Mouse (Mus musculus): ENCODE results near the gene Whrn. TPM values are rescaled to one million over a fixed set of nuclear protein-coding genes. Genes with fewer than 3 reads are reported as not detected.

Whrn gene
- polyA plus RNA-seq, 1 experiment from 2014 or later = 1.8 TPM

GRCm38 (mm10) chr4:63402558-63402957 lies 93.2 kb downstream of the Whrn start:
- peak overlapping the region; percentile 48 for H3K4me3 ChIP-seq (ENCODE audit: low read length)
- H3K4me2 ChIP-seq (ENCODE audit: low read depth, low read length) = peak overlapping the region; percentile 61
- WGBS = 39% methylated on average over 6 of the region's 6 CpGs
- 0 out of 2 replicates have a peak, but pooled peaks cover 2% of the 10 kb centered on the region for H3K27me3 ChIP-seq (ENCODE audit: control insufficient read depth, insufficient read depth, low read length)
- H3K4me1 ChIP-seq (ENCODE audit: control insufficient read depth, insufficient read depth, low read length) = peaks cover 41% of the 10 kb centered on the region
- peak overlapping the region; percentile 64 for H3K9ac ChIP-seq (ENCODE audit: low read length)
- H3K36me3 ChIP-seq (ENCODE audit: control insufficient read depth, insufficient read depth) = no peaks in the 10 kb centered on the region
- H3K27ac ChIP-seq (ENCODE audit: low read length) = peak overlapping the region; percentile 88
- ATAC-seq (replicated peaks; ENCODE audit: extremely low read depth, insufficient read depth, low FRiP score) = no peak
- H3K9me3 ChIP-seq (replicated peaks; ENCODE audit: control insufficient read depth, low read length) = no peaks in the 10 kb centered on the region

- Histone ChIP-seq H3K9ac (ENCODE audit: low read length) (peak overlapping the region; percentile 64), H3K9me3 (replicated peaks; ENCODE audit: control insufficient read depth, low read length) (no peaks in the 10 kb centered on the region), H3K27ac (ENCODE audit: low read length) (peak overlapping the region; percentile 88), H3K36me3 (ENCODE audit: control insufficient read depth, insufficient read depth) (no peaks in the 10 kb centered on the region), H3K4me3 (ENCODE audit: low read length) (peak overlapping the region; percentile 48), H3K4me2 (ENCODE audit: low read depth, low read length) (peak overlapping the region; percentile 61), H3K27me3 (ENCODE audit: control insufficient read depth, insufficient read depth, low read length) (0 out of 2 replicates have a peak, but pooled peaks cover 2% of the 10 kb centered on the region), H3K4me1 (ENCODE audit: control insufficient read depth, insufficient read depth, low read length) (peaks cover 41% of the 10 kb centered on the region)
- WGBS = 65% methylated on average over 10 of the region's 10 CpGs
- no peak for ATAC-seq (replicated peaks; ENCODE audit: extremely low read depth, insufficient read depth, low FRiP score)
Observed at GRCm38 (mm10) chr4:63402056-63402455, 93.7 kb downstream of the Whrn start.

- H3K9ac ChIP-seq (ENCODE audit: low read length) = peak overlapping the region; percentile 43; the same call in 1 of the 2 replicates
Observed at GRCm38 (mm10) chr4:63401620-63402019, 94.2 kb downstream of the Whrn start.

GRCm38 (mm10) chr4:63400541-63401306 lies 95.1 kb downstream of the Whrn start:
- Histone ChIP-seq H3K9me3 (replicated peaks; ENCODE audit: control insufficient read depth, low read length) (no peaks in the 10 kb centered on the region), H3K27me3 (ENCODE audit: control insufficient read depth, insufficient read depth, low read length) (no peaks in the 10 kb centered on the region), H3K36me3 (ENCODE audit: control insufficient read depth, insufficient read depth) (no peaks in the 10 kb centered on the region), H3K4me1 (ENCODE audit: control insufficient read depth, insufficient read depth, low read length) (peaks cover 39% of the 10 kb centered on the region), H3K4me2 (ENCODE audit: low read depth, low read length) (peak overlapping the region; percentile 61), H3K4me3 (ENCODE audit: low read length) (no peak overlapping the region), H3K9ac (ENCODE audit: low read length) (no peak overlapping the region; the same call in 1 of the 2 replicates), H3K27ac (ENCODE audit: low read length) (peak overlapping the region; percentile 24; the same call in 1 of the 2 replicates)
- WGBS = 85% methylated on average over 18 of the region's 18 CpGs
- no peak for ATAC-seq (replicated peaks; ENCODE audit: extremely low read depth, insufficient read depth, low FRiP score)

More at GRCm38 (mm10) chr4:63401620-63402019, 94.2 kb downstream of the Whrn start:
- peaks cover 41% of the 10 kb centered on the region for H3K4me1 ChIP-seq (ENCODE audit: control insufficient read depth, insufficient read depth, low read length)
- H3K9me3 ChIP-seq (replicated peaks; ENCODE audit: control insufficient read depth, low read length) = no peaks in the 10 kb centered on the region
- peak overlapping the region; percentile 88; the same call in 1 of the 2 replicates for H3K27ac ChIP-seq (ENCODE audit: low read length)
- ATAC-seq (replicated peaks; ENCODE audit: extremely low read depth, insufficient read depth, low FRiP score) = no peak
- H3K27me3 ChIP-seq (ENCODE audit: control insufficient read depth, insufficient read depth, low read length) = 0 out of 2 replicates have a peak, but pooled peaks cover 2% of the 10 kb centered on the region
- H3K36me3 ChIP-seq (ENCODE audit: control insufficient read depth, insufficient read depth) = no peaks in the 10 kb centered on the region
- 57% methylated on average over 6 of the region's 6 CpGs for WGBS
- H3K4me3 ChIP-seq (ENCODE audit: low read length) = peak overlapping the region; percentile 19
- peak overlapping the region; percentile 61 for H3K4me2 ChIP-seq (ENCODE audit: low read depth, low read length)

- H3K4me3 ChIP-seq (ENCODE audit: low read length) = no peak overlapping the region
- 0 out of 2 replicates have a peak overlapping the region, but pooled peaks have one; percentile 1 for H3K9ac ChIP-seq (ENCODE audit: low read length)
- H3K27ac ChIP-seq (ENCODE audit: low read length) = peak overlapping the region; percentile 51
- WGBS = 52% methylated on average over 8 of the region's 8 CpGs
- H3K4me2 ChIP-seq (ENCODE audit: low read depth, low read length) = no peak overlapping the region
- peaks cover 3% of the 10 kb centered on the region; the same call in 1 of the 2 replicates for H3K36me3 ChIP-seq (ENCODE audit: control insufficient read depth, insufficient read depth)
- no peak for ATAC-seq (replicated peaks; ENCODE audit: extremely low read depth, insufficient read depth, low FRiP score)
- H3K9me3 ChIP-seq (replicated peaks; ENCODE audit: control insufficient read depth, low read length) = no peaks in the 10 kb centered on the region
- peaks cover 29% of the 10 kb centered on the region for H3K4me1 ChIP-seq (ENCODE audit: control insufficient read depth, insufficient read depth, low read length)
- no peaks in the 10 kb centered on the region for H3K27me3 ChIP-seq (ENCODE audit: control insufficient read depth, insufficient read depth, low read length)
Observed at GRCm38 (mm10) chr4:63399691-63400270, 96.0 kb downstream of the Whrn start.

GRCm38 (mm10) chr4:63398854-63399609 lies 96.8 kb downstream of the Whrn start:
- peaks cover 23% of the 10 kb centered on the region for H3K4me1 ChIP-seq (ENCODE audit: control insufficient read depth, insufficient read depth, low read length)
- peak; percentile 19; the same call in 1 of the 2 replicates for ATAC-seq (replicated peaks; ENCODE audit: extremely low read depth, insufficient read depth, low FRiP score)
- H3K4me2 ChIP-seq (ENCODE audit: low read depth, low read length) = no peak overlapping the region
- H3K36me3 ChIP-seq (ENCODE audit: control insufficient read depth, insufficient read depth) = peaks cover 3% of the 10 kb centered on the region; the same call in 1 of the 2 replicates
- H3K9me3 ChIP-seq (replicated peaks; ENCODE audit: control insufficient read depth, low read length) = no peaks in the 10 kb centered on the region
- no peaks in the 10 kb centered on the region for H3K27me3 ChIP-seq (ENCODE audit: control insufficient read depth, insufficient read depth, low read length)
- no peak overlapping the region for H3K4me3 ChIP-seq (ENCODE audit: low read length)
- WGBS = 40% methylated on average over 11 of the region's 11 CpGs
- 0 out of 2 replicates have a peak overlapping the region, but pooled peaks have one; percentile 1 for H3K9ac ChIP-seq (ENCODE audit: low read length)
- peak overlapping the region; percentile 51 for H3K27ac ChIP-seq (ENCODE audit: low read length)

- Histone ChIP-seq H3K9ac (ENCODE audit: low read length) (no peak overlapping the region), H3K27ac (ENCODE audit: low read length) (no peak overlapping the region), H3K4me1 (ENCODE audit: control insufficient read depth, insufficient read depth, low read length) (peaks cover 15% of the 10 kb centered on the region), H3K4me2 (ENCODE audit: low read depth, low read length) (no peak overlapping the region), H3K36me3 (ENCODE audit: control insufficient read depth, insufficient read depth) (peaks cover 3% of the 10 kb centered on the region; the same call in 1 of the 2 replicates), H3K27me3 (ENCODE audit: control insufficient read depth, insufficient read depth, low read length) (no peaks in the 10 kb centered on the region), H3K9me3 (replicated peaks; ENCODE audit: control insufficient read depth, low read length) (no peaks in the 10 kb centered on the region), H3K4me3 (ENCODE audit: low read length) (no peak overlapping the region)
- 78% methylated on average over 10 of the region's 10 CpGs for WGBS
- no peak for ATAC-seq (replicated peaks; ENCODE audit: extremely low read depth, insufficient read depth, low FRiP score)
Observed at GRCm38 (mm10) chr4:63397981-63398537, 97.7 kb downstream of the Whrn start.

GRCm38 (mm10) chr4:63391322-63391721 lies 104.5 kb downstream of the Whrn start:
- 61% methylated on average over 6 of the region's 6 CpGs for WGBS
- Histone ChIP-seq H3K9me3 (replicated peaks; ENCODE audit: control insufficient read depth, low read length) (no peaks in the 10 kb centered on the region), H3K36me3 (ENCODE audit: control insufficient read depth, insufficient read depth) (peaks cover 3% of the 10 kb centered on the region; the same call in 1 of the 2 replicates), H3K27ac (ENCODE audit: low read length) (no peak overlapping the region), H3K4me3 (ENCODE audit: low read length) (no peak overlapping the region), H3K27me3 (ENCODE audit: control insufficient read depth, insufficient read depth, low read length) (no peaks in the 10 kb centered on the region), H3K4me1 (ENCODE audit: control insufficient read depth, insufficient read depth, low read length) (peaks cover 6% of the 10 kb centered on the region; the same call in 1 of the 2 replicates), H3K4me2 (ENCODE audit: low read depth, low read length) (no peak overlapping the region), H3K9ac (ENCODE audit: low read length) (no peak overlapping the region)
- ATAC-seq (replicated peaks; ENCODE audit: extremely low read depth, insufficient read depth, low FRiP score) = no peak

Data from heart, embryonic 16.5 days (tissue).